Mouse (Mus musculus) cerebellum, postnatal 4 days (tissue): ENCODE measurements around the gene Ifitm10.
A peak's percentile ranks its signal among the peaks of the same experiment; 100 is the strongest.

Experiments
- DNase-seq, 2 experiments: peaks; one replicate each; pipeline ENCODE4 v3.0.0; 2022; ENCODE audit warnings: low spot score in 2 of 2, mixed read lengths in 1 of 2

Gene Ifitm10

DNA sequence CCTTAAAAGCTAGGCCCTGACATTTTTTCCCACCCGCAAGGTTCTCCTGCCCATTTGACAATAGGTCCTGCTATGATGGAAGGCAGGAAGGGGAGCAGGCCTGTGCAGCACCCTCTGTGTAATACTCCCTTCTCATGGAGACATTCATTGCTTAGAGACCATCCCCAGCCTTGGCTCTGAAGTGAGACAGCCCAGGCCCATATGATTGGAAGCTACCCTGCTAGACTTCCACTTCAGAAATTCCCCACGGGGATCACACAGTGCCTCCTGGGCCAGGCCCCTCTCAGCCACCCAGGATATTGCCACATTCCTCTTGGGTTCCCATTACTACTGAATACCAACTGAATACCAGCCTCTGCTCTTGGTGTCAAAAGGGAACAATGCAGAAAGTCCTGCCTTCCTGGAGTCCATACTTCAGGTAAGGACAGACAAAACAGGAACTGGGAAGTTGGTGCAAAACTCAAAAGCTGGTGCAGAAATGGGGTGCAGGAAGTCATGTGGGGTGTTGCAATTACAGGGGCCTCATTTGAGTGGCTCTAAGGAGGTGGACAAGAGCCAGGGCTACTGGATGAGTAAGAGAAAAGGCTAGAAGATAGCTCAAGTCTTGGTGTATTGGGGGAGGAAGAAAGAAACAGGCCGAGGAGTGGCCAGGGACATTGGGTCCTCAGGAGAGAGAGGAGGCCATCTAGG, 16.6 kb upstream of the Ifitm10 start:
- DNase-seq = no peak

DNA sequence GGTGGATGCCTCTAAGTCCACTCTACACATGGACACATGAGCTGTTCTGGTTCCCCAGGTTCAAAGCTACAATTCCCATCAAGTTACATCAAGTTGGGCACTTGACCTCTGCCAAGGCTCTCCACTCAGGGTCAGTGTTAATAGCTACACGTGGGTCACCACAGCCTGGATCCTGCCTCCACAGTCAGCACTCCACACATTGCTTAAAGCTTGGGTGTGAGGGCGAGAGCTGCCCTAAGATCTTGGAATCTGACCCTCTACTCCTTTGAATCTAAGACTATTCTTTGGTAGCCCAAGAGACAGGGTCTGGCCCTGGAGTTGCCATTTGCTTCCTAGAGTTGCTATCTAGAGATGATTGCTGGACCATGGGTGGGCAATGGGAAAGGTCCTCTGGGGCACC, 15.2 kb upstream of the Ifitm10 start:
- DNase-seq = no peak

- no peak for DNase-seq
Observed at GRCm38 (mm10) chr7:142388198-142388597, 14.6 kb upstream of the Ifitm10 start.

GRCm38 (mm10) chr7:142387419-142388148, 14.0 kb upstream of the Ifitm10 start, which contains the start of gene Ctsd:
TSS of gene Ctsd (minus strand) at chr7:142388038.
- peak; percentile 84 to 98 for DNase-seq

- DNase-seq = no peak
Observed at GRCm38 (mm10) chr7:142386621-142387201, 13.2 kb upstream of the Ifitm10 start.

GRCm38 (mm10) chr7:142385742-142386403, 12.3 kb upstream of the Ifitm10 start:
- DNase-seq = no peak

DNA sequence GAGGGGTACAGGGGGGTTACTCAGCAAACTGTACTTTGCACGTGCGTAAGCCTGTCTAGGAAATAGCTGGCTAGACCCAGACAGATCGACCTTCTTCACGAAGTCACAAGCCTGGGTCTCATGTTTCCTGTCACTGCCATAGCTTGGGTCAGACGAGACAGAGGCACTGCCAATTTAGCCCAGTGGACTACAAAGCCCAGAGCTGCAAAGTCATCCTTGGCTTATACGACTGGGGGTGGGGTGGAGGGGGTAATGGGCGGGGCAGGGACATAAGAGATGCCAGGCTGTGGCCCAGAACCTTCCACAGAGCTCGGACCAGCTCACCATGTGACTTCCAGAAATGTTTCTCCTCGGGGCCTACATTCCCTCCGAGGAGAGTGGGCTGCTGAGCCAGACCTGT, 10.8 kb upstream of the Ifitm10 start:
- DNase-seq = no peak

DNA sequence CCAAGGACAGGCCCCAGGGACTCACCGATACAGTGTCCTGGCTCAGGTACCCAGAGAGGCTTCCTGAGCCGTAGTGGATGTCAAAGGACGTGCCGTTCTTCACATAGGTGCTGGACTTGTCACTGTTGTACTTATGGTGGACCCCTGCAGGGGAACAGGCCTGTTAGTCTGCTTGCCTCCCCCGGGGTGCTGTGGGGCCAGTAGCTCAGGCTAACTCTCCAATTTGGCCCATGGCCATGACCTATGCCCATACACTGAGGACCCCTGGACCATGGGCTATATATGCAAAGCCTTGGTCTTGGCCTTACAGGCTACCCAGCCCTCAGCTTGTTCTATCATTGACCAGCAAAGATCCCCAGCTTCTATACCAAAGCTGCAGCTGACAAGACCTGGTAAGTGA, 9.0 kb upstream of the Ifitm10 start, which contains the start of gene Gm49369:
Gene Gm49369, minus strand, starts transcription at position 101 of the 400 bp plus-strand sequence.
- DNase-seq = no peak

- no peak for DNase-seq
Observed at GRCm38 (mm10) chr7:142381175-142381574, 7.6 kb upstream of the Ifitm10 start.

DNA sequence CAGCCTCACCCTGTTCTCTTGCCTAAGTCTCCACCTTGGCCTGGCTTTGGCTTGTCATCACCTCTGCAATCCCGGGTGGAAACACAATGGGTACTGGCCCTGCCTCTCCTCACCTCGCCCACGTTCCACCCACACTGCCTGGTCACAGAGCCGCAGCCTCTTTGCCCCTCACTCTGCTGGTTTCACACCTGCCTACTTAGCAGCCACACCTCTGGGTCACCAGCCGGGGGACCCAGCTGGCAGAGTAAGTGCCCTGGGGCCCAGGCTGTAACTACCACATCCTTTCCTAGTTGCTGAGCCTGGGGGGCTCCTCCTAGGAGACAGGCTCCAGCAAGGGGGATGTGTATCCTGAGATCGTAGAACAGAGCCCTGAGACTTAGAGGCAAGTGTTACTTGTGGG, 5.6 kb upstream of the Ifitm10 start:
- no peak for DNase-seq

GRCm38 (mm10) chr7:142377233-142377925, 3.8 kb upstream of the Ifitm10 start:
- DNase-seq = no peak

DNA sequence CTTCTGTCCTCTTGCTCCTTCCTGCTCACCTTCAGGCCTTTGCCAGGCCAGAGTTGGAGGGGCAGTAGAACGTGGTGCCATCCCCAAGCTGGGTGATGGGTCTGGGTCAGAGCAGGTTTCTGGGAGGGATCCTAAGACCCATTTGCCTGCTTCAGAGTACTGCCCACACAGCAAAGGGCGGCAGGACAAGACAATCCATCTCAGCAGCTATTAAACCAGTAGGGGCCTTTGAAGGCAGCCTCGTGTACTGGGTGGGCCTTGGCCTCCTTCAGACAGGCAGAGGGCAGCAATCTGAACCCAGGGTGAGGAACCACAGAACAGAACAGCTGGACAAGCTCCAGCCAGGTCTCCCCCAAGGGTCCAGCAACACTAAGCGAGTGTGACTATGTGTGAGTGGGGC, 2.5 kb upstream of the Ifitm10 start:
- DNase-seq = no peak

- DNase-seq = peak in 1 of 2 experiments; percentile 45
Observed at GRCm38 (mm10) chr7:142375261-142375724, 1.7 kb upstream of the Ifitm10 start.

DNA sequence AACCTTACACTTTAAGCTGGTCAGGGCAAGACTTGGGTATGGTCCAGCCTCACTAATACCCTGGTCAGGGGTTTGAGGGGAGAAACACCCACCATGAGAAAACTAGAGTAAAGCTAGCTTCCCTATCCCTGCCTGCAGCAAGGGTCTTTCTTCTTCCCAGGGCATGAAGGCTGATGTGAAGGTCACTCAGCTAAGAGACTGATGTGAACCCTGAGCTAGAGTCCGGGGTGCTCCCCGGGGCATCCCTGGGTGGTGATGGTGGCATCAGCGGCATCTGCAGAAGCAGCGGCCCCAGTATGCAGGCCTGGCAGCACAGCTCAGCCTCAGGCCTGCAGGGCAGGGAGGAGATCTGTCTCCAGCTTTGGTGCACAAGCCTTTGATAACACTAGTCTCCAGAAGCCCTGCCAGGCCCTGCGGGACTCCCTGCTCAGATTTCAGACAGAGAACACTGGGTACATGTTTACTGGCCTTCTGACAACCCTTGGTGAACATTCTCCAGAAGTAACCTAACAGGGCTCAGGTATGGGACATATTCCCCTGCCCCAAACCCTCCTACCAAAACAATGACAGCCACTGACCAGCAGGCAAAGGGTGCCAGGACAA, 961 bp upstream of the Ifitm10 start:
- no peak for DNase-seq

GRCm38 (mm10) chr7:142373039-142373438, 514 bp downstream of the Ifitm10 start:
- no peak for DNase-seq

GRCm38 (mm10) chr7:142371768-142372661, 1.5 kb downstream of the Ifitm10 start:
- no peak for DNase-seq

DNA sequence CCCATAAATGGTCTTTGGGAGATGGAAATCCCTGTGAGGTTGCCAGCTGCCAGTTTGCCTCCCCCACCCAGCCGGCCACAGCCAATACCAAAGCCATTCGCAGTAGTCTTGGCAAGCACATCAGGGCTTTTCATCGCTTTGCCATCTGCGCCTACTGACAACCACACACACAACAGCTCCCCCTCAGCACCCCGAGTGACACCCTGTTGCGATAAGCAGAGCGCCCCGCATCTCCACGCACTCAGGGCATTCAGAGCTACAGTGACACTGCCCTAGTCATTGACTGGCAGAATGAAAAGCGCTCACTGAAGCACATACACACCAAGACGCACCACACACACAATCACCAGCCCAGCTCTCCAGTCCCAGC, 2.2 kb downstream of the Ifitm10 start:
- peak in 1 of 2 experiments; percentile 34 for DNase-seq

DNA sequence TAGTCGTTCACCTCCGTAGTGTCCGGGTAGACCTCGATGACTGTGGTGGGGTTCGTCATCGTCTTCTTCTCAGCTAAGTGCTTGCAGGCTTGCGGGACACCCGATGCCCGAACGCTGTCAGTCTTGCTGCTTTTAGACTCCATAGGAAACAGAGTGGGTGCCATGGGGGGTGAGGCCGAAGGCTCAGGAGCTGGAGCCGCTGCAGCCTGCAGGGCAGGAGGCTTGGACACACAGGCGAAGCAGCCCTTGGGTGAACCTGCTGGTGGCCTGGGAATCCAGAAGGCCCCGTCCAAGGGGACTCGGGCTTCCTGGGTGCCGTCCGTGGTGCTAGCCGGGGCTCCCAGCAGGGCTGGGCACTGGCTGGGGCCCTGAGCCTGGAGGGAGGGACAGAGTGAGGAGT, 2.6 kb downstream of the Ifitm10 start:
- no peak for DNase-seq

GRCm38 (mm10) chr7:142369820-142370219, 3.7 kb downstream of the Ifitm10 start:
- DNase-seq = no peak

DNA sequence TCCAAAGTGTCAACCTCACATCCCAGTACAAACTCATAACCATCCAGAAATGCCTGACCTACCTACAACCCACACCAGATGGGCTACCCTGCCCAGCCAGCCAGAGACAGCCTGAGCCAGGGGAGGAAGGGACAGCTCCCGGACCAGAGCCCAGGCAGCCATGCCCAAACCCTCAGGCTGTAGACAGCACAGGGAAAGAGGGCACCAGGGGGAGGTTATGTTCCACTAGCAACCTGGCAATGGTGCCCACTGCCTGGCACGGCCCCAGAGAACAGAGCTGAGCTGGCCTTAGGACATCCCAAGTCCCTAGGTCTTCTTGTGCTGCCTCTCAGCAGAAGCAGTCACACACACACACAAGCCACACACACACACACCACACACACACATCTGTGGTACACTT, 4.7 kb downstream of the Ifitm10 start:
- DNase-seq = peak in 1 of 2 experiments; percentile 63
